Mouse (Mus musculus): ENCODE results near the gene Gm20721. TPM values are rescaled to one million over a fixed set of nuclear protein-coding genes. Genes with fewer than 3 reads are reported as not detected.

Gm20721 gene
- polyA plus RNA-seq (2015; fragmentation: Illumina TruSeq; extraction: RNeasy Lipid Tissue Mini Kit (QIAGEN cat#74804); ENCODE audit: low read depth, low replicate concordance): not detected

DNA sequence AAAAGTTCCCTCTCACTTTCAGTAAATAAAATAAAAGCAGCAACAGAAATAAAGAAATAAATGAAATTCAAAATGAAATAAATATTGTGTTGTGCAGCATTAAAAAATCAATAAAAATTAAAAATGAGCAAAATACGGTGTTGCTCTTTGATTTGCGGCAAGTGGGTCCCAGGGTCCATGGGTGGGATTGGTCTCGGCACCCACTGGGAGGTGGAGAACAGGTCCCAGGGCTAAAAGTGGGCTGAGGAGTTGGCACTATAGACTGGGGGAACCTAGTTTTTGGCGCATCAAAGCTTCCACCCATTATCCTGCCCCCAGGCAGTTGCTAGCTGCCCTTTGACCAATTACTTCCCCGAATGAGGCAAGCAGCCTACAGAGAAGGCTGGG lies at the start of gene Gm20721:
Gene Gm20721 (minus strand): TSS at position 101 of the 387 bp plus-strand sequence.

DNA sequence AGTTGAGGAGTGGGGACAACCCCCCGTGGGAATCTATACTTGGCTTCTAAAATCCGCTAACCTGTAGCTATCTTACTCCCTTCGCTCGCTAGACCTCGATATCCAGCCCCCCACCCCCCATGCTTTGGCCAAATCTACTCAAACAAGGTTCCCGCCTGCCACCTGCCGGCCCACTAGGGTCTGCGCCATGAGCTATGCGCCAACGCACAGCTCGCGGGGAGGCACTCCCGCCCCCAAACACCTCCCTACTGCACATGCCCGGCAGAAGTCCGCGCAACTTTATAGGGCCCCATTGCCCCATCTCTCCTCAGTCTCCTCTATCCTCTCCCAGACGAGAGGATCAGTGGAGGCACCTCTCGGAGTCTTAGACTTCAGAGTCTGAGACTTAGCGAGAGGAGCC lies 62.5 kb downstream of the Gm20721 start, which contains the start of gene Gnas:
Gene Gnas (plus strand): TSS at position 310 of the 400 bp plus-strand sequence.

Other genes with a start within 250 kb of the Gm20721 start
- 17.4 TPM for gene Npepl1, start 236.4 kb downstream of the Gm20721 start, polyA plus RNA-seq (2015; fragmentation: Illumina TruSeq; extraction: RNeasy Lipid Tissue Mini Kit (QIAGEN cat#74804); ENCODE audit: low read depth, low replicate concordance)
- 1,859 TPM for gene Gnas, start 62.4 kb downstream of the Gm20721 start, polyA plus RNA-seq (2015; fragmentation: Illumina TruSeq; extraction: RNeasy Lipid Tissue Mini Kit (QIAGEN cat#74804); ENCODE audit: low read depth, low replicate concordance)
- gene Nelfcd, start 69.1 kb upstream of the Gm20721 start, polyA plus RNA-seq (2015; fragmentation: Illumina TruSeq; extraction: RNeasy Lipid Tissue Mini Kit (QIAGEN cat#74804); ENCODE audit: low read depth, low replicate concordance): 49.5 TPM
- gene Ctsz, start 92.3 kb upstream of the Gm20721 start, polyA plus RNA-seq (2015; fragmentation: Illumina TruSeq; extraction: RNeasy Lipid Tissue Mini Kit (QIAGEN cat#74804); ENCODE audit: low read depth, low replicate concordance): 52.0 TPM
- gene Tubb1, start 104.0 kb upstream of the Gm20721 start, polyA plus RNA-seq (2015; fragmentation: Illumina TruSeq; extraction: RNeasy Lipid Tissue Mini Kit (QIAGEN cat#74804); ENCODE audit: low read depth, low replicate concordance): not detected
- gene Atp5e, start 117.4 kb upstream of the Gm20721 start, polyA plus RNA-seq (2015; fragmentation: Illumina TruSeq; extraction: RNeasy Lipid Tissue Mini Kit (QIAGEN cat#74804); ENCODE audit: low read depth, low replicate concordance): 762 TPM
- 90.7 TPM for gene Prelid3b, start 126.4 kb upstream of the Gm20721 start, polyA plus RNA-seq (2015; fragmentation: Illumina TruSeq; extraction: RNeasy Lipid Tissue Mini Kit (QIAGEN cat#74804); ENCODE audit: low read depth, low replicate concordance)